Mouse (Mus musculus) embryonic fibroblast, embryonic 13.5 days (primary cell): ENCODE results near the gene Ccl5.

Experiments
- CTCF ChIP-seq: IDR thresholded peaks from 2 replicates; pipeline ENCODE4 v1.5.1; 2011; ENCODE audit warnings: mild to moderate bottlenecking, control low read depth, low read length, moderate library complexity, borderline replicate concordance; ENCODE audit not compliant: insufficient read depth
- POLR2A ChIP-seq: IDR thresholded peaks from 2 replicates; pipeline ENCODE4 v1.6.1; 2011; ENCODE audit warnings: low read depth, mild to moderate bottlenecking, control low read depth, low read length, moderate library complexity

DNA sequence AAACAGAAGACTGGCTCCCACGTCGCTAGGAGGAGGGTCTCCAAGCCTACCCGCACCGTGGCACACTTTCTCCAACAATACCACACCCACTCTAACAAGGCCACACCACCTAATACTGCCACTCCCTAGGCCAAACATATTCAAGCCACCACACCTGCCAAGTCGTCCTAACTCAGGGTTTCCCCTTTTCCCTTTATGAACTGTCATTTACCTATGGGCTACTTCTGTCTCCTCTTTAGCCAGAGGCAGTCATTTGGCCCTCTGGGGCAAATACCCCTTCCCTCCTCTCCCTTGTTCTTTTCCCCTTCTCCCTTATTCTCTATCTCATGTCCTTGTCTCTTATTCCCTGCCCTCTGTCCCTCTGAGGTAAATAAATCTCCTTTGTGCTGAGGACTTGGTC, 21.4 kb upstream of the Ccl5 start:
- TF ChIP-seq CTCF (no peak), POLR2A (no peak)
